Mouse (Mus musculus) heart, postnatal 0 days (tissue): Measurements from ENCODE around the gene Fbln1.

Source experiments
- CTCF ChIP-seq: IDR thresholded peaks from 2 replicates; pipeline ENCODE4 v1.5.1; 2016; ENCODE audit warnings: antibody characterized with exemption, control low read depth, low read depth
- EP300 ChIP-seq: IDR thresholded peaks from 2 replicates; pipeline ENCODE4 v1.6.1; 2016; ENCODE audit warnings: antibody characterized with exemption, low read depth

- TF ChIP-seq EP300 (no peak), CTCF (no peak)
Measured at GRCm38 (mm10) chr15:85206703-85207075, 940 bp downstream of the Fbln1 start.
